Mouse (Mus musculus): ENCODE measurements at regions not wholly inside any gene's neighbourhood (a gene's known extent, or its start where the extent isn't known, plus 50 kb on each side); places are given as distances from the start of the nearest gene placed in this dataset.
"Not testable (repeated sequence)": the region's sequence is repeated elsewhere in the genome, so short reads cannot be mapped to it uniquely, and the experiment has no call there.

GRCm38 (mm10) chr16:8914183-8914582 is 84.3 kb downstream of the 1810013L24Rik start:
- DNase-seq: not testable (repeated sequence)

GRCm38 (mm10) chr16:8916091-8916490 is 86.2 kb downstream of the 1810013L24Rik start:
- DNase-seq: no peak

GRCm38 (mm10) chr16:8918741-8919535 is 89.0 kb downstream of the 1810013L24Rik start:
- no peak for DNase-seq

DNA sequence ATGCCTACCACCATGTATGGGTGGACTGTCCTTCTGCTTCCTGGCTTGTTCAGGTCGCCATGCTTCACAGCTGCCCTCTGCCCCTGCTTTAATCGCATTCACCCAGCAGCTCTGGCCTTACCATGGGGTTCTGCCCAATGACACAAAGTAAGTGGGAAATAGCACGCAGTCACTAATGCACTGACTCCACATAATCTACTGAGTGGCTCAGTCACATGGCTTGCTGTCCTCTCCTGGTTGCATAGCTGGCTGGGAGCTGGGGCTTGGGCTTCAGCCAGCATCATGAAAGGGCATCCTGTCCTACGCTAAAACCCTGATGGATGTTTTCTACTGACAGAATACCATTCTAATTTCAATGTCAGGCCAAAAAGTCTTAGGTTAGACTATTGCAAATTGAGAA is 94.8 kb downstream of the 1810013L24Rik start:
- no peak for DNase-seq

GRCm38 (mm10) chr16:8931961-8932360 is 102.1 kb downstream of the 1810013L24Rik start:
- no peak for DNase-seq

DNA sequence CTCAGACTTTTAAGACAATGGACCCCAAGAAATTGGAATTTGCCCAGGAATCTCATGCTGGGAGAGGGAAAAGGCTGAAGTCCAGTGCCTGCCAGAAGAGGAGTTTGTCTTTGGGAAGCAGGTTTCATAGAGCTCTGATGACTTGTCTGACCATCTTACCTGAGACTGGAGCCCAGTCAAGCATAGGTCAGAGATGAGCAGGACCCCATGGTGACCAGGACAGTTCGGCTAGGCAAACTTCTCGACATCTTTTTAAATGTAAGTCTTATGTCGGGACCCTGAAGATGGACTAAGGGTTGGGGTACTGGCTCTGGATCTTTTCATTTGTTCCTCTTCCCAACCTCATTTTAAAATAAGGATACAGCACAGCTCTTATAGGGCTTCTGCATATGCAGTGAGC is 103.2 kb downstream of the 1810013L24Rik start:
- DNase-seq: no peak

DNA sequence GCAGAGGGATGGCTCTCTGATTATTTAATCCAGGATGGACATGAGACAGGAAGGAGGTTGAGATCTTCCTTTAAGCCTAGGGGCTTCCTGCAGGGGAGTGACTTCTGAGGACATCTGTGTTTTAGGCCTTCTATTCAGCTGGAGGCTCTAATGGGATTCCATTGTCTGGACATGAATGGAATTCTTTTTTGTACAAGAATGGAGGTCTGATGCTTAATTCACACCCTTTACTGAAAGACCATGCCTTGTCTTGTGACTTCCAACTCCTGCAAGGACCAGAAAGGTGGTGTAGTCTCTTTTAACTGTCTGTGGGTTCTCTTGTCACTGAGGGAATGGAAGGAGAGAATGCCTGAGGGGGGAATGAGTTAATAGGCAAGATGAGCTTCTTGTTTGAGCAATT is 106.5 kb downstream of the 1810013L24Rik start:
- no peak for DNase-seq

DNA sequence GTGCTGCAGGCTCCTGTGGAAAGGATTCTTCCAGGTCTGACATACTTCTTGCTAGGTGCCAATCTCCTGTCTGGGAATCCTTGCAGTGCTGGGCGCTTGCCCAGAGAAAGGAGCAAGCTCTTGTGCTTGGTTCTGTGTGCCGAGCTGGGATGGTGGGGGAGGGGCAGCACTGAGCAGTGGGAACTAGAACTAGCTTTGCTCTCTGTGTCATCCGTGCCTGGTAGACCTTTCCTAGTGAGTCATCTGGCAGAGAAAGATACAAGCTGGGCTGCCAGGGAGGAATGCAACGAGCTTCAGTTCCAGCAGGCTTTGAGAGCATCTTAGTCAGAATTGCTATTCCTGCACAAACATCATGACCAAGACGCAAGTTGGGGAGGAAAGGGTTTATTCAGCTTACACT is 108.6 kb downstream of the 1810013L24Rik start:
- peak in 1 of 2 experiments; percentile 17 for DNase-seq

- DNase-seq: no peak
These were observed 109.2 kb downstream of the 1810013L24Rik start for GRCm38 (mm10) chr16:8939136-8939535.

DNA sequence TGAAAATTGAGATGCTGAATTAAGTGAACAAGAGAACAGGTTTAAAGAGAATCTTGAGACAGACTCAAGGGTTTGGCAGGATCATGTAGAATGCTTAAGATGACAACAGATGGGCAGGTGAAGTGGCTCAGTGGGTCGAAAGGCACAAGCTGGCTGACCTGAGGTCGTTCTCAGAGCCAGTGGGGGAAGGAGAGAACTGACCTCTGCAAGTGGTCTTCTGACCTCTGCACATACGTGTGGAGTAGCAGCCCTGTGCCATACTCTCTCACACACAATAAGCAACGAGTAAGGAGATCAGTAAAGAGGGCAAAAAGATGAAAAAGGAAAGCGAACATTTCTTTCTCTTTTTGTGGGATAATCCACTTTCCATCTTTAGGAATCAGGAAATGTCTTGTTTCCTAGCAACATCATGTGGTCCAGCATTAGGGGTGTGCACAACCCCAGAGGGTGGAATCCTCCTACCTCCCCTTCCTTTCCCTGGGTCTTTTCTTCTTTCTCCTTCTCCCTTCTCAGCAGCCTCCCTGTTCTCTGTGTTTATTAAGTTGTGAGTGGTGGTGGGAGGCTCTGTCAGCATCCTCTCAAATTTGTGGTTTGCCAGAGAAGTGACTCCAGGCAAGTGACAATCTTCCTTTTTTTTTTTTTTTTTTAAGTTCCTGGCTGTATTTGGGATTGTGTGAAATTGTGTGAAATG is 114.7 kb downstream of the 1810013L24Rik start:
- DNase-seq: no peak

DNA sequence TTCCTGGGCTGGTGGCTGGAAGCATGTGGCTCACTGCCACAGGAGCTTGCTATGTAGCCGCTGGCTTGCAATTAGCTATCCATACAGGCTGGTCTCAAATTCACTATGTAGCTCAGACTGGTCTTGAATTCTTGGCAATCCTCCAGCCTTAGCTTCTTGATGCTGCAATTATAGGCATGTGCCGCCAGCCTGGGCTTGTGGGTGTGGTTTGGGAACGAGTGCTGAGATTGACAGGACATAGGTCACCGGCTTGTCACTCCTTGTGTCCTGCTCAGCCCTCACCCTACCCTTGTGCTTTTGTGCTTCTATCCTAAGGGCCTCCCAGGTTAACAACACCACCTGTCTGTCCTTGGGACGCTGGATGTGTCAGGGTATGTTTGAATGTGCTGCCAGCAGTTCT is 117.9 kb downstream of the 1810013L24Rik start:
- DNase-seq: no peak

GRCm38 (mm10) chr16:8951156-8951899 is 121.4 kb downstream of the 1810013L24Rik start:
- no peak for DNase-seq

DNA sequence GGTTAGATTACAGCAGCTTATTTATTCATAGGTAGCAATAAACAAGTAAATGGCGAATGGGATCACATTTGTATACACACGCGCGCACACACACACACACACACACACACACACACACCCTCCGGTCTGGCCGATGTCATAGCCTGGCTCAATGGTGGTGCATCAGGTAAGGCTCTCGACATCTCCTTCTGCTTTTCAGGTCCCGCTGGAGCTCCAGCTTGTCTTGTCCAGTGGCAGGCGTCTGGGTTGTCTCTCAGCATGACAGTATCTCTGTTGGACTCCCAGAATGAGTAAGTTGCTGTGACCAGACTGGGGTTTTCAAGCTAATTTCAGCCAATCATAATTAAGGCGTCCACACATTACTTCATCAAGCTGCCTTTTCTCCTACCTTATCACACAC is 131.8 kb downstream of the 1810013L24Rik start:
- no peak for DNase-seq

DNA sequence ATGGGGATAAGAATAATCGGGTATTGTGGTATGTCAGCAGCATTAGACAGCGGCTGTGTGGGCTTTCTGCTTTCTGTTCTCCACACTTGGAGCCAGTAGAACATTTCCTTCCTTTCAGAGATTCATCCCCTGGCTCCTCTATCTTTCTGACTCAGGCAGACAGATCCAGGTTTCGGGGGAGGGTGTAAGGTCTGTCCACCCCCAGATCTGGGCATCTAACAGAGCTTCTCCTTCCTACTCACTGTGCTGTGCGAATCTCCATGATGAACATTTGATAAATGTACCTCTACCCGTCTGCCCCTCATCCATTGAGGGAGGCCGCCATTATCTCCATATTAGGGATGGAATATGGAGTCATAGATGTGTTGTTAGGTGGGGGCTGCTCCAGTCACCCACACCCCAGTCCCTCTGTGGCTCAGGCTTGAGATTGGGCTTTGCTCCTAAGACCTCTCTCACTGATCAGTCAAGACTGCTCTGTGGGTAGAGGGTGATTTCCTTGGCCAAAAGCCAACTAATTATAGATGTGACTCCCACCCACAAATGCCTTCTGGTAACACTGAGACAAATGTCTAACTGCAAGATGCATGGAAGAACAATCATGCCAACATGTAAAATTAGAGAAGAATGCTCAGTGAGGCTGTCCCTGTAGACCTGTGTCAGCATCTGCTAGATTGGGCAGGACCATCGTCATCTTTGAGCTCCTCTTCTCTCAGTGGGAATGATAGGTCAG is 163.8 kb downstream of the 1810013L24Rik start:
- no peak for DNase-seq

DNA sequence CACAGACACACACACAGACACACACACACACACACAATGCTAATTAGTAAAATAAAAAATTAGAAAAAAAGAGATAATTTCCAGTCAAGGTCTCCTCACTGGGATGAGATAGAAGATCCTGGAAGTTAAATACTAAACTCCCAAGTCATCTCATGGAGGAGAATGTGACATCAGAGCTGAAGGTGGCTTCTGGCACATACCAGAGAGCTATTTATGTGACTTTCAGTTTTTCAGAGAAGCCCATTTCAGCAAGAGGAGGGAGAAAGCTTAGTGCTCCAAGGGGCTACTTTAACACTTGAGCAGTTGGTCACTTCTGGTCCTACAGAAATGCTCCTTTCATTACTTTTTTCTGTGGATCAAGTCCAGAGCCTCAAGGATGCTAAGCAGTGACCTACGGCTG is 164.6 kb downstream of the 1810013L24Rik start:
- DNase-seq: no peak

DNA sequence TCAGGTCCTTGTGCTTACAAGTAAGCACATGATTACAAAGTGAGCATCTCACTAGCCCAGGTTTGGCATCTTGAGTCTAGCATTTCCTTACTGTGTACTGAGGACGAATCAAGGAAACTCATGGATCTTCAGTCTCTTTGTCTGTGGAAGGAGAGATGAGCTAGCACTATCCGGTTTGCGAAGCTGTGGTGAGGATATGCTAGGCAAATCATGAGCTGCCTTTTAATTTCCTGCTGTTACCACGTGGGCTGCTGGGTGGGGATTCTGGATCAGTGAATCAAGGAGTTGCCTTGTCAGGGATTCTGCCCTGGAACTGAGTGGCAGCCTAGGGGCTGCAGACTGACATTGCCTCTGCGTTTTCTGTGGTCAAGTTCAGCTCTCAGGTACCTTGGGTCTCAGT is 167.3 kb downstream of the 1810013L24Rik start:
- no peak for DNase-seq

DNA sequence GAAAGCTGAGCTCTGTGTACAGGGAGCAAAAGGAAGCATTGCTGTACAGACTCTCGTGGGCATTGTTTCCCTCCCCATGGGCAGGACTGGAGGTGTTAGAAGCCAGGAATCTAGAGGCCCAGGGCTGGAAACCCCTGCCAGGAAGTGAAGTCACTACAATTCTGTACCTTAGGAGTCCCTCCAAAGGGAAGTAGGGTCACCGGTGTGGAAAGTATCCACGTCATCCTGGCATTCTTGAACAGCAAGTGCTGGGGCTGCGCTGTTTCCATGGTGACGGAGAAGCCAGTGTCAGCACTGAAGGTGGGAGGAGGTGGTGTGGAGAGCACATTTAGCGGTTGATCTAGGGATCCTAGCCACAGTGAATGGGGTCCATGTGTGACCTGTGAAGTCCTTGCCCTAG is 174.1 kb downstream of the 1810013L24Rik start:
- DNase-seq: peak in 1 of 2 experiments; percentile 3

DNA sequence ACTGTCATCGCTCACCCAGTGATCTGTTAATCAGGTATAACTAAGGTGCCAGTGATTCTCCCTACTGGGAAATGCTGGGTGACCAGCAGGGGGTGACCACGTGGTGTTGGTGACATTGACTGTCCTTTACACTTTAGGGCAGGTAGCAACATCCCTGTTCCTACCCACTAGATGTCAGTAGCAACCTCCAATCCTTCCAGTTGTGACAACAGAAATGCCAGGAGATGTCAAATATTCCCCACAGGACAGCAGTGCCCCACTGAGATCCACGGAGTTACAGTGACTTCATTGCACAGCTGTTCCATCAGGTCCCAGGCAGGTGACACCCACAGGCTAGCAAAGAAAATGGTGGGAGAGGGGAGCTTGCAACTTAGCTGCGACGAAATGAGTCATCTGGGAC is 176.0 kb downstream of the 1810013L24Rik start:
- no peak for DNase-seq

GRCm38 (mm10) chr16:9009361-9010083 is 179.6 kb downstream of the 1810013L24Rik start:
- DNase-seq: peak; percentile 42 to 51

GRCm38 (mm10) chr16:9011077-9011476 is 181.2 kb downstream of the 1810013L24Rik start:
- no peak for DNase-seq

DNA sequence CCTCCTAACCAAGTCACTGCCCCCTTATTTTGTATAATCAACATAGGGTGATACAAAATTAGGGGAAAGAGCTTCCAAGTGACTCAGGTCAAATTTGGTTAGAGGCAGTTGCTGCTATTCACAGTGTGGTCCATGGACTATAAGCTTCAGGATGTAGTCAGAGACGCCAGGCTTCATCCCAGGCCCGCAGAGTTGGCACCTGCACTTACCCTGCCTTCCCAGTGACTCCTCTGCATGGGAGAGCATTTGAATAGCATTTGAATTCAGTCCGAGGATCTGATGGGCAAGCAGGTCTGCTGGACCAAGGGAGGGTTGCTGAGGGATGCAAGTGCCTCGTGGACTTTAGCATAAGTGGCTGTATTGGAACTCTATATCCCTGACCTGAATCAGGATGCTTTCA is 181.8 kb downstream of the 1810013L24Rik start:
- no peak for DNase-seq

Measured in lung, adult 18-20 months (tissue).